Mouse (Mus musculus): ENCODE measurements at regions not wholly inside any gene's neighbourhood (a gene's known extent, or its start where the extent isn't known, plus 50 kb on each side); places are given as distances from the start of the nearest gene placed in this dataset.
A peak's percentile ranks its signal among the peaks of the same experiment; 100 is the strongest.

- no peak for ATAC-seq (ENCODE audit: insufficient number of reproducible peaks, low FRiP score, low TSS enrichment)
These were observed 475.0 kb upstream of the A730009L09Rik start for GRCm38 (mm10) chr16:84039946-84040345.

- peak; percentile 65; the same call in 1 of the 2 replicates for ATAC-seq (ENCODE audit: insufficient number of reproducible peaks, low FRiP score, low TSS enrichment)
These were observed 472.9 kb upstream of the A730009L09Rik start for GRCm38 (mm10) chr16:84042010-84042449.

DNA sequence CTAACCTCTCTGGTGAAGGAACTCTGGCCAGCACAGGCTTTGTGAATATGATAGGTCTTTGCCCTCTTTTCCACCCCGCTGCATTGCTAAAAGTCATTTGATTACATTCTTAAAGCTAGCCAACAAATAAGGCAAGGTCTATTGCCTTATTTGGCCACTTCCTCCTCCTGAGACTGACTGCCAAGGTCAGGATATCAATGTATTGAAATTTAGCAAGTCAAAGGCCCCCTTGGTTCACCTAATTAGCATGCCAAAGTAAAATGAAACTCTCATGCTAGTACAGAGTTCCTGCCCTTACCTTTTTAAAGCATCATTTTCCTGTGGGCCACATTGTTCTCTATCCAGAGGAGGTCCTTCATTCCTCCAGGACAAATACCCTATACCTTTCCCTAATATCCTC lies 469.6 kb upstream of the A730009L09Rik start:
- no peak for ATAC-seq (ENCODE audit: insufficient number of reproducible peaks, low FRiP score, low TSS enrichment)

All from cerebellum, adult (tissue).